Mouse (Mus musculus) thymus, postnatal 10 days (tissue): ENCODE data around the gene Vwa3b.
"Not testable (repeated sequence)": the region's sequence is repeated elsewhere in the genome, so short reads cannot be mapped to it uniquely, and the experiment has no call there.

Experiments
- DNase-seq, 2 experiments: peaks; one replicate each; pipeline ENCODE4 v3.0.0; 2021; ENCODE audit warnings: low spot score in 2 of 2

The Vwa3b gene

DNA sequence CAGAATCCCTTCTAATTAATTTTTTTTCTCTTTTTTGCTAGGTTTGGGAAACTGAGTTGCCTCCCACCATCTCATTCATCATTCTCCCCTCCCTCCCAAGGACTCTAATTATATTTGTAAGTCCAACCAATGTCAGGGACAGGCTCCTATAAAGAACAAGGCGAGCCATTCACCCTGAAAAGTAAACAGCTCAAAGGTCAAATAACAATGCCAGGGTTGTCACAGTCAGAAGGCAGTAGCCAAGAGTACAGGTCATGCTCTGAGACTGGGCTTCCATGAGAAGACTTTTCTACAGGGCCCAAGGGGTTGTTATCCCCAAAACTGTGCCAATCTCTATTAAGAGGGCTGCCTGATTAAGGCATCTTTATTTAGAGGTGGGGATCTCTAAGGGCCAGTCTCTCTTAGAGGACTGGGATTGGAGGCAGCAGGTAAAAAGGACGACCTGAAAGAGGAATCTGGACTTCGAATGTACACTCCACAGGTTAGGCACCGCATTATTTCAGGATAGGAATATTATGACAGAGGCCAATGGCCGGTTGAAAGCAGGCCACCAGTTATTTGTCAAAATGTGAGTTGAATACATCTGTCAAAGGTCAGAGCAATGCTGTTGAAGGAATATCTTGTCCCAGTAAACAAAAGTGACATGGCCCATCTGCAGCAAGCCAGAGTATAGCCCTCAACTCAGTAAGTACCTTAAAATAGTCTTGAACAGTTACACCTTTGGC lies at the start of gene Vwa3b:
Gene Vwa3b, plus strand, starts transcription at position 635 of the 725 bp plus-strand sequence.
- DNase-seq, result no peak

- no peak for DNase-seq
Observed at GRCm38 (mm10) chr1:36976770-36977169, 49.6 kb upstream of the Vwa3b start.

DNA sequence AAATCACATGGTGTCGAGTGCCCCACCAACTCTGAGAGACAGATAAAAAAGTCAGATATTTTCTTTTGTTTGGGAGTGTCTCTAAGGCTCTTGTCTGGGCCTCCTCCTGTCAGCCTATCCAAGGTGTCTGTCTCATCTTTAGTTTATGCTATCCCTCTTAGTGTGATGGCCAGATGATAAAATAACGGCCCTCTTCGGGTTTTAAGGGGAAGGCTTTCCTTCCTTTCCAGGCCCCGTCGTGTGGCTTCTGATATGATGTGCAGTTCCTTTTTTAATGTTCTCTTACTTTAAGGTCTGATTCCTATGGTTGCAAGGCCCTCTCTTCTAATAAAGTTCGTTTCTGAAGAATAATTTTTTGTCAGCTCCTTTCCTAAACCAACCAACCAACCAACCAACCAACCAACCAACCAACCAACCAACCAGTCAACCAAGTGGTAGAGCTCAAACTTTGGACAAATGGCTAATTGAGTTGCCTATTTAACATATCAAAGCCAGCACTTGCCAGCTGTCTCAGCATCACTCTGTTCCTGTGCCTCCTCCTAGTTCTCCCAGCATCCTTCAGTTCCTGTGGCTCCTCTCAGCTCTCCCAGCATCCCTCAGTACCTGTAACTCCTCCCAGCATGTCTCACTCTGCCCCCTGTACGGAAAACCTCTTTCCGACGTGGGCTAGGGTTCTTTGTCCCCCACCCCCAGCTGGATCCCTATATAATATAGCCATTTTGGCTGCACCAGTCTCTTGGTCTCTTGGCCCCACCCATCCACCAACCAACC lies 44.0 kb upstream of the Vwa3b start:
- DNase-seq, result no peak

DNA sequence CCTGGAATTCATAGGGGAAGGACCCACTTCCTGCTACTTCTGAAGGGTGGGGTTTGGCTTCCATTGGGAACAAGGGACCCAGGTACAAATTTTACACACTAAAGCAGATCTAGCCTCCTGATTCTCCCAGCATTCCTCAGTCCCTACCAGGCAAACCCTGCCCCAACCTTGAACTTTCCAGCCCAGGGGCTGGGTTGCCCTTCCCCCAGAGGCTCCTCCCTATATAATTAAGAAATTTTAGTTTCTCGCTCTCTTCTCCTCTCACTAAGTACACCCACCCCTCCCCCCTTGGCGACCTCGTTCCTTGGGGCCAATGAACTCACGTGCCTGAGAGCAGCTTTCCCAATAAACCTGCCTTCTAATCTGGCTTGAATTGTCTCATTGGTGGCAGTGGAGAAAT lies 42.6 kb upstream of the Vwa3b start:
- no peak for DNase-seq

DNA sequence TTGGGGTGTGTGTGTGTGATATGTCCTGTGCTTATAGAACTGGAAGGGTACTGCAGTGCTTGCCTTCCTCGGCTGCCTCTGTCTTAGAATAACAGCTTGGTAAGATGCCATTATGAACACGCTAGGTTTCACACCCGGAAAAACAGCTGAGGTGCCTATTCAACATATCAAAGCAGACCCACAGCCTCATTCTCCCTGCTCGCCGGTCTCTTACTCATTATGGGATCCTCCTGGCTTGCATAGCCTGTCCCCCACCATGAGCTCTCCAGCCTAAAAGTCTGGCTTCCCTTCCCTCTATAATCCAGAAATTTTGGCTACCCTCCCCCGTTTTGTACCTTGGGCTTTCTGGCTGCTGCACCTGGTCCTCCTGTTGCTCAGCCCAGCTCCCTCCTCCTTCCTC lies 42.0 kb upstream of the Vwa3b start:
- no peak for DNase-seq

GRCm38 (mm10) chr1:36985896-36986295 lies 40.5 kb upstream of the Vwa3b start:
- no peak for DNase-seq

- DNase-seq, result no peak
Observed at GRCm38 (mm10) chr1:36986396-36987160, 39.8 kb upstream of the Vwa3b start.

GRCm38 (mm10) chr1:36987172-36988148 lies 38.9 kb upstream of the Vwa3b start:
- DNase-seq, result no peak

DNA sequence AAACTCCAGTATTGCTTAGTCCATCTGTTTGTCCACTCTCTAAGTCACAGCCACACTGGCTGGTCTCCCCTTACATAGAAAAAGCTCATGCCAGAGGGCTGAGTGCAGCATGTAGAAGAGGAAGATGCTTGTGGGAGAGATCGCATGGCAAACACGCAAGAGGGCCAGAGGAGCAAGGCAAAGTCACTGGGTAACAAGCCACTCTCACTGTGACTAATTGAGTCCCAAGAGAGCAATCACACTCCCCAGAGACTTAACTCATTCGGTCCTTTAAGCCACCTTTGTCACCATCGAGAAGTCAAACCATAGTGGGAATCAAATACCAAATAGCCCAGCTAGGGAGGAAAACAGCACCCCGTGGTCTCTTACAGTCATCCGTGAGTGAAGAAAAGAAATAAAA lies 38.2 kb upstream of the Vwa3b start:
- no peak for DNase-seq

DNA sequence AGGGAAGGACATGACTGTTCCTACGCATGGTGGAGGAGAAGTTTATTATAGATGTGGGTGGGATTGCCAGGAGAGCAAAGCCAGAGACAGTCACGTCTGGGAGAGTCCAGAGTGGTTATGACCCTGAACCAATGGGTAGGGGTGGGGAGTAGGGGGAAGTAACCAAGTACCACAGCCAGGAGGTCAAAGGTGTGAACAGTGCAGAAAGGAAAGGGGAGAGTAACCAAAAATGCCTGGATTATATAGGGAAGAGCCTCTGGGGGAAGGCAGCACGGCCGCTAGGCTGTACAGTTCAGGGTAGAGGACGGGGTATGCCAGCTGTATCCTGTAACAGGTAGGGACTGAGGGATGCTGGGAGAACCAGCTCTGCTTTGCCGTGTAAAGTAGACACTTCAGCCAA lies 37.8 kb upstream of the Vwa3b start:
- DNase-seq, result no peak

GRCm38 (mm10) chr1:36994296-36994695 lies 32.1 kb upstream of the Vwa3b start:
- no peak for DNase-seq

DNA sequence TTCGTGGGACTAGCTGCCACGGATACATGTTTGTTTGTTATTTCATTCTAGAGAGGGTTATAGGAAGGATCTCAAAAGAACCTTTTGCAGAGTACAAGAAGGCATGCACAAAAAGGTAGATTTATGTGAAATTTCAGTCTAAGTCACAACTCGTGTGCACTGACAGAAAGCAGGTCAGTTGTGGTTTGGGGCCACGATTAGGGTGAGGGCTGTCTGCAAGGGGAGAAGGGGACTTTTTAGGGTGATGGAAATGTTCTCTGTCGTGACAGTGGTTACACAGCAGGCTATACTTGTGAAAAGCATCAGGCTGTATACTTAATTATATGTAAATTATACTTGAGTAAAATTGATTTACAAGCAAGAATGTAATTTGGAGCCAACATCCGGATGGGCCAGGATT lies 30.6 kb upstream of the Vwa3b start:
- DNase-seq, result no peak

DNA sequence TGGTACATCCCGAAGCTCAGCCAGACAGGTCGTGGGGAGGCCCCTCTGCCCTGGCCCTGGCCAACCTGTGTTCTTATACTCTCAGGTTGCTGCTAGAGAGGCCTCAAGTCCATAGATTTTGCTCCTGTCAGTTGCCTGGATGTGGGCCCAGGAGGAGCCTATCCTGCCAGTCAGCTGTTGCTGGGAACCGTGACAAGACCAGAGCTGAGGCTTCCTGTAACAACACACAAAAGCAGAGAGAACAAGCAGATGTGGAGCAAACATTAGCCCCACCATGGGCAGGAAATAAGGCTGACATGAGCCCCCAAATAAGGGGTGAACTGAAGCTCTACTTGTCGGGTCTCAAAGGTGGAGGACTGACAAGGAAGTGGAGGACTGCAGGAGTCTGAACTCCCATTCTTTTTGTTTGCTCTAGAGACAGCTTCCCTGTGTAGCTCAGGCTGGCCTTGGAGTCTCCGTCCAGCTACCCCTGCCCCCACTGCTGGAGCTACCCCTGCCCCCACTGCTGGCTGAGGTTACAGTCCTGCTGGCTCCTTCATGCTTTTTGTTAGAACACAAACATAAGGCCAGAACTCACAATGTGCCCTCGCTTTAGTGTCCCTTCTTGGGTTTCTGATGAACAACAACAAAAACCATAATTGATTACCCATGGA lies 29.7 kb upstream of the Vwa3b start:
- DNase-seq, result peak; percentile 20 to 27

GRCm38 (mm10) chr1:37000307-37000706 lies 26.1 kb upstream of the Vwa3b start:
- DNase-seq, result peak in 1 of 2 experiments; percentile 10

GRCm38 (mm10) chr1:37001636-37002315 lies 24.6 kb upstream of the Vwa3b start:
- DNase-seq, result no peak

DNA sequence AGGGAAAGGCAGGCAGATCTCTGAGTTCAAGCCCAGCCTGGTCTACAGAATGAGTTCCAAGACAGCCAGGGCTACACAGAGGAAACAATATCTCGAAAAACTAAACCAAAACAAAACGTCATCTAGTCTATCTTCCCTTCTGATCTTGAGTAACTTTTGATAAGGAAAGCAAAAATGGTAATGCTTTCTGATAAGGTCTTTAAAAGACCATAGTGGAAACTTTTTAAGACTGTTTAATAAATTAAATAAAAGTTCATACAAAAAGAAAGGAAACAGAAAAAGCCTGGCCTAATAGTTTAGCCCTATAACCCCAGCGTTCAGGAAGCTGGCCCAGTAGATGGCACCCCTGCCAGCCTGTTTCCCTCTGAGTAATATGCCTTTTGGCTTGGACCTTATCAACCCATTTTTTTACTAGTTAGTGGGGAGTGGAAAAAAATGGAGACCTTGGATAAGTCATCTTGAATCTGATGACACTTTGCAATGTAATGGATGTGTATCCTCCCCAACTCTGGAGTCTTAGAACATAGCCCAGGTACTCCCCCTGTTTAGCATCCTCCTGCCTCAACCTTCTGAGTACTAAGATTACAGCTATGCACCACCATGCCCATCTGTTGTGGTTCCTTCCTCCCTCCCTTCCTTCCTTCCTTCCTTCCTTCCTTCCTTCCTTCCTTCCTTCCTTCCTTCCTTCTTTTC lies 23.9 kb upstream of the Vwa3b start:
- DNase-seq, result no peak

- no peak for DNase-seq
Observed at GRCm38 (mm10) chr1:37004533-37004932, 21.9 kb upstream of the Vwa3b start.

DNA sequence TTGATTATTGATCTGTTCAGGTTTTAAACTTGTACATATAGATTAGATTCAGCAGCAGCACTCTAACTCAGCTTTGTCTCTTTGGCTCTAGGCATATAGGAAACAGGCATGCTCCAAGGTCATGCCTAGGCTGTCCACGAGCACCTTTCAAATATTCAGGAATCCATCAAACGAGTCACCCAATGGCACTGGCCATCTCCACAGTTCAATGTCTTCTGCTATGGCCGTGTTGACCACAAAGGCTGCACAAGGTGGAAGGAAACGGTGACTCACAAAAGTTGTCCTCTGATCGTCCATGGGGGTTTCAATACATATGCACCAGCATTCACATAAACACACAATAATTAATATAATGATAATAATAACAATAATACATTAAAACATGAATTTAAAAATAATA lies 21.4 kb upstream of the Vwa3b start:
- DNase-seq, result no peak

- not testable (repeated sequence) for DNase-seq
Observed at GRCm38 (mm10) chr1:37006529-37006928, 19.9 kb upstream of the Vwa3b start.

DNA sequence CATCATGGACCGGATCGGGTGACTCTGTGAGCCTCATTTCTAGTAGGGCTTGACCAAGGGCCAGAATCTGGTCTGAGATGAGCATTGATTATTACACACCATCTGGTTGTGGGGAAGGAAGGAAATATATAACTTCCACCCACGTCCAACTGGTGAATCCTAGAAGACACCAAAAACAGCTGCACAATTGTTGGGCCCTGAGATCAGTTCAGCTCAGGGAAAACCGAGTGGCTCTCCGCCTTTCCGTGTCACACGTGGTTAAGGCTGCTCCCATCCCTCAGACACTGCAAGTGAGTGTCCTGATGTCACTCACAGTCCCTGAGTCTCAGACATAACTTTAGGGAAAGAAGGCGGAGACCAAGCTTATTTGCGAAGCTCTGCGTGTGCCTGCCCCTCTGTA lies 16.5 kb upstream of the Vwa3b start:
- no peak for DNase-seq
